Mouse (Mus musculus): ENCODE data around the gene Ssmem1.

DNA sequence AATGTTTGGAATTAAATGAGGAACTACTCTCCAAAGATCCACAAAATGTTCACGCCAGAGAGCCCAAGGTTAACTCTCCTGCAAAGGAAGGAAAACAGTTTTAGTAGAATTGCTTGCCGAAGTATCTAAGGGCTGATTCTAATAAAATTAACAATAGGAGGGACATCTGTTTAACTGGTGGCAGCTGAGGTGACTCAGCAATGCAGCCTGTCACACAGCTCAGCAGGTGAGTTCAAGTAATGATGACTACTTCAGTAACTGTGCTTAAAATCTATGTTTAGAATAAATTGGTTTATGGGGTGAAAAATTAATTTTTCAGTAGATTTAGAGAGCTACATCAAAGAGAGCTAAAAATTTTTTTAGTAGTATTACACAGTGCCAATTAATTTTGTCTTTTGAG is 26.7 kb upstream of the Ssmem1 start:
- TF ChIP-seq CTCF (IDR thresholded peaks at IDR 0.05; ENCODE audit: low read depth) (no peak), EP300 (IDR thresholded peaks at IDR 0.05; ENCODE audit: low read depth) (no peak)

Data from liver, embryonic 14.5 days (tissue).